Mouse (Mus musculus): Measurements from ENCODE around the gene Spred2. TPM values are rescaled to one million over a fixed set of nuclear protein-coding genes. Genes with fewer than 3 reads are reported as not detected.

The Spred2 gene
- polyA plus RNA-seq, 2 experiments, result 1.0 to 3.1 TPM

GRCm38 (mm10) chr11:19912179-19912578, 12.0 kb upstream of the Spred2 start:
- no peak overlapping the region for H3K27ac ChIP-seq
- H3K4me3 ChIP-seq (ENCODE audit: insufficient read depth in 1 of 2, low read depth in 2 of 2, low read length in 2 of 2), result no peak overlapping the region
- no peaks in the 10 kb centered on the region for H3K4me1 ChIP-seq (replicated peaks; ENCODE audit: control insufficient read depth in 2 of 2, insufficient read depth in 2 of 2, low read length in 1 of 2)
- peaks cover 4% of the 10 kb centered on the region; the same call in 1 of the 2 replicates for H3K9me3 ChIP-seq (ENCODE audit: control insufficient read depth, low read length)
- no peak for ATAC-seq (ENCODE audit: insufficient read depth)
- H3K4me2 ChIP-seq (ENCODE audit: low read depth), result no peak overlapping the region
- TF ChIP-seq EP300 (IDR thresholded peaks at IDR 0.05; ENCODE audit: low read depth) (no peak), CTCF (IDR thresholded peaks at IDR 0.05; ENCODE audit: low read depth) (no peak)
- no peaks in the 10 kb centered on the region for H3K27me3 ChIP-seq (ENCODE audit: control insufficient read depth, insufficient read depth, low read length)
- H3K9ac ChIP-seq (replicated peaks), result no peak overlapping the region
- 60% methylated on average over 6 of the region's 6 CpGs for WGBS (ENCODE audit: insufficient replicate concordance)
- no peaks in the 10 kb centered on the region for H3K36me3 ChIP-seq (replicated peaks; ENCODE audit: control insufficient read depth, insufficient read depth, low read depth)
- DNase-seq (ENCODE audit: low read depth in 3 of 3, low spot score in 3 of 3), result no peak

GRCm38 (mm10) chr11:19912661-19913060, 11.5 kb upstream of the Spred2 start:
- no peaks in the 10 kb centered on the region for H3K27me3 ChIP-seq (ENCODE audit: control insufficient read depth, insufficient read depth, low read length)
- no peak for ATAC-seq (ENCODE audit: insufficient read depth)
- WGBS (ENCODE audit: insufficient replicate concordance), result 80% methylated on average over 5 of the region's 5 CpGs

GRCm38 (mm10) chr11:19913761-19914160, 10.4 kb upstream of the Spred2 start:
- ATAC-seq (ENCODE audit: insufficient read depth), result no peak
- H3K27ac ChIP-seq, result no peak overlapping the region
- DNase-seq (ENCODE audit: low read depth in 3 of 3, low spot score in 3 of 3), result no peak
- 76% methylated on average over 4 of the region's 4 CpGs for WGBS (ENCODE audit: insufficient replicate concordance)
- H3K36me3 ChIP-seq (replicated peaks; ENCODE audit: control insufficient read depth, insufficient read depth, low read depth), result no peaks in the 10 kb centered on the region
- TF ChIP-seq EP300 (IDR thresholded peaks at IDR 0.05; ENCODE audit: low read depth), result no peak
- no peak for TF ChIP-seq CTCF (IDR thresholded peaks at IDR 0.05; ENCODE audit: low read depth)
- no peak overlapping the region for H3K4me2 ChIP-seq (ENCODE audit: low read depth)
- H3K4me1 ChIP-seq (replicated peaks; ENCODE audit: control insufficient read depth in 2 of 2, insufficient read depth in 2 of 2, low read length in 1 of 2), result peaks cover 0 to 2% of the 10 kb centered on the region in 2 experiments; a peak in 1 of 4 replicates
- no peaks in the 10 kb centered on the region for H3K27me3 ChIP-seq (ENCODE audit: control insufficient read depth, insufficient read depth, low read length)
- H3K9ac ChIP-seq (replicated peaks), result no peak overlapping the region
- H3K9me3 ChIP-seq (ENCODE audit: control insufficient read depth, low read length), result peaks cover 4% of the 10 kb centered on the region; the same call in 1 of the 2 replicates
- no peak overlapping the region for H3K4me3 ChIP-seq (ENCODE audit: insufficient read depth in 1 of 2, low read depth in 2 of 2, low read length in 2 of 2)

More at GRCm38 (mm10) chr11:19912661-19913060, 11.5 kb upstream of the Spred2 start:
- H3K4me2 ChIP-seq (ENCODE audit: low read depth), result no peak overlapping the region
- no peak for DNase-seq (ENCODE audit: low read depth in 3 of 3, low spot score in 3 of 3)
- no peak overlapping the region for H3K9ac ChIP-seq (replicated peaks)
- H3K9me3 ChIP-seq (ENCODE audit: control insufficient read depth, low read length), result peaks cover 4% of the 10 kb centered on the region; the same call in 1 of the 2 replicates
- no peak overlapping the region for H3K27ac ChIP-seq
- no peaks in the 10 kb centered on the region for H3K4me1 ChIP-seq (replicated peaks; ENCODE audit: control insufficient read depth in 2 of 2, insufficient read depth in 2 of 2, low read length in 1 of 2)
- no peak overlapping the region for H3K4me3 ChIP-seq (ENCODE audit: insufficient read depth in 1 of 2, low read depth in 2 of 2, low read length in 2 of 2)
- H3K36me3 ChIP-seq (replicated peaks; ENCODE audit: control insufficient read depth, insufficient read depth, low read depth), result no peaks in the 10 kb centered on the region
- TF ChIP-seq CTCF (IDR thresholded peaks at IDR 0.05; ENCODE audit: low read depth) (peak; percentile 46), EP300 (IDR thresholded peaks at IDR 0.05; ENCODE audit: low read depth) (no peak)

- Histone ChIP-seq H3K4me3 (ENCODE audit: insufficient read depth in 1 of 2, low read depth in 2 of 2, low read length in 2 of 2) (no peak overlapping the region), H3K9me3 (ENCODE audit: control insufficient read depth, low read length) (peaks cover 4% of the 10 kb centered on the region; the same call in 1 of the 2 replicates), H3K27me3 (ENCODE audit: control insufficient read depth, insufficient read depth, low read length) (no peaks in the 10 kb centered on the region), H3K4me1 (replicated peaks; ENCODE audit: control insufficient read depth in 2 of 2, insufficient read depth in 2 of 2, low read length in 1 of 2) (peaks cover 9 to 13% of the 10 kb centered on the region in 2 experiments), H3K9ac (replicated peaks) (no peak overlapping the region), H3K36me3 (replicated peaks; ENCODE audit: control insufficient read depth, insufficient read depth, low read depth) (no peaks in the 10 kb centered on the region), H3K4me2 (ENCODE audit: low read depth) (no peak overlapping the region), H3K27ac (no peak overlapping the region)
- no peak for DNase-seq (ENCODE audit: low read depth in 3 of 3, low spot score in 3 of 3)
- ATAC-seq (ENCODE audit: insufficient read depth), result no peak
- 60% methylated on average over 9 of the region's 9 CpGs for WGBS (ENCODE audit: insufficient replicate concordance)
- TF ChIP-seq EP300 (IDR thresholded peaks at IDR 0.05; ENCODE audit: low read depth) (no peak), CTCF (IDR thresholded peaks at IDR 0.05; ENCODE audit: low read depth) (no peak)
These were observed 6.6 kb upstream of the Spred2 start for GRCm38 (mm10) chr11:19917381-19918245.

GRCm38 (mm10) chr11:19918246-19918540, 6.0 kb upstream of the Spred2 start:
- no peak overlapping the region for H3K27ac ChIP-seq
- no peaks in the 10 kb centered on the region for H3K36me3 ChIP-seq (replicated peaks; ENCODE audit: control insufficient read depth, insufficient read depth, low read depth)
- DNase-seq (ENCODE audit: low read depth in 3 of 3, low spot score in 3 of 3), result no peak
- H3K27me3 ChIP-seq (ENCODE audit: control insufficient read depth, insufficient read depth, low read length), result no peaks in the 10 kb centered on the region
- TF ChIP-seq EP300 (IDR thresholded peaks at IDR 0.05; ENCODE audit: low read depth) (no peak), CTCF (IDR thresholded peaks at IDR 0.05; ENCODE audit: low read depth) (no peak)
- 17% methylated on average over 2 of the region's 2 CpGs for WGBS (ENCODE audit: insufficient replicate concordance)
- H3K4me2 ChIP-seq (ENCODE audit: low read depth), result no peak overlapping the region
- peaks cover 9 to 13% of the 10 kb centered on the region in 2 experiments for H3K4me1 ChIP-seq (replicated peaks; ENCODE audit: control insufficient read depth in 2 of 2, insufficient read depth in 2 of 2, low read length in 1 of 2)
- no peak overlapping the region for H3K4me3 ChIP-seq (ENCODE audit: insufficient read depth in 1 of 2, low read depth in 2 of 2, low read length in 2 of 2)
- H3K9ac ChIP-seq (replicated peaks), result no peak overlapping the region
- H3K9me3 ChIP-seq (ENCODE audit: control insufficient read depth, low read length), result no peaks in the 10 kb centered on the region
- no peak for ATAC-seq (ENCODE audit: insufficient read depth)
